Mouse (Mus musculus) liver, embryonic 16.5 days (tissue): Measurements from ENCODE around the gene Nck1. TPM values are rescaled to one million over a fixed set of nuclear protein-coding genes. Genes with fewer than 3 reads are reported as not detected.
A peak's percentile ranks its signal among the peaks of the same experiment; 100 is the strongest.

Experiments
- ATAC-seq: fragments of 200-750 bp; cut with Nextera tagmentation; 2 replicates; pipeline ENCODE4 v1.8.0; 2017; ENCODE audit warnings: low read depth, mild to moderate bottlenecking, moderate number of reproducible peaks, moderate library complexity
- H3K27ac ChIP-seq: fragments of 300-500 bp; sonication (generic); 2 replicates; pipeline ENCODE4 v1.5.1; 2014; ENCODE audit warnings: mild to moderate bottlenecking, low read length
- H3K27me3 ChIP-seq: fragments of 300-500 bp; sonication (generic); 2 replicates; pipeline ENCODE4 v1.6.1; 2014; ENCODE audit warnings: low read depth, low read length, mixed read lengths; ENCODE audit not compliant: control insufficient read depth, insufficient read depth
- H3K36me3 ChIP-seq: fragments of 300-500 bp; sonication (generic); 2 replicates; pipeline ENCODE4 v1.6.1; 2014; ENCODE audit warnings: mild to moderate bottlenecking; ENCODE audit not compliant: control insufficient read depth, insufficient read depth
- H3K4me1 ChIP-seq: fragments of 300-500 bp; sonication (generic); 2 replicates; pipeline ENCODE4 v1.6.1; 2014; ENCODE audit warnings: low read depth, low read length, mixed read lengths; ENCODE audit not compliant: control insufficient read depth
- H3K4me2 ChIP-seq: fragments of 300-500 bp; sonication (generic); 2 replicates; pipeline ENCODE4 v1.6.1; 2014; ENCODE audit warnings: low read depth, low read length, mixed read lengths
- H3K4me3 ChIP-seq: fragments of 300-500 bp; sonication (generic); 2 replicates; pipeline ENCODE4 v1.5.1; 2014; ENCODE audit warnings: low read depth, mild to moderate bottlenecking, low read length
- H3K9ac ChIP-seq: fragments of 300-500 bp; sonication (generic); 2 replicates; pipeline ENCODE4 v1.6.1; 2014; ENCODE audit warnings: low read depth, low read length
- H3K9me3 ChIP-seq: fragments of 300-500 bp; sonication (generic); replicated peaks from 2 replicates; pipeline ENCODE4 v1.6.1; 2016; ENCODE audit warnings: low read length; ENCODE audit not compliant: control insufficient read depth
- WGBS: fragments of 180-500 bp; shearing (Covaris S2); extraction: QIAGEN DNeasy Blood & Tissue Kit; methylation state at CpG from one replicate; pipeline ENCODE4 v1.1.7; 2014; ENCODE audit not compliant: insufficient replicate concordance; 5-methylcytosine and 5-hydroxymethylcytosine counted together
- polyA plus RNA-seq: library from polyadenylated mRNA; unstranded; fragments of >200 nt; fragmentation: Nextera tagmentation; extraction: Ambion mirVana; gene quantifications from 2 replicates; pipeline ENCODE4 v1.2.1, GENCODE M21; 2015

The Nck1 gene
- polyA plus RNA-seq, result 22.1 and 23.4 TPM in 2 replicates

GRCm38 (mm10) chr9:100545715-100546593, at the start of gene Nck1:
Nck1 (minus strand) TSS chr9:100546134.
- peak within 1 kb of the TSS; percentile 89 for H3K27ac ChIP-seq
- no peaks in the 10 kb centered on the region for H3K27me3 ChIP-seq
- peak; percentile 98 for ATAC-seq
- H3K36me3 ChIP-seq, result no peaks in the 10 kb centered on the region
- under 1% methylated on average over 92 of the region's 93 CpGs for WGBS
- H3K9me3 ChIP-seq, result peaks cover 2% of the 10 kb centered on the region; the same call in 1 of the 2 replicates
- H3K4me1 ChIP-seq, result peaks cover 17% of the 10 kb centered on the region
- peak within 1 kb of the TSS; percentile 74 for H3K4me2 ChIP-seq
- peak within 1 kb of the TSS; percentile 96 for H3K9ac ChIP-seq
- H3K4me3 ChIP-seq, result peak within 1 kb of the TSS; percentile 96

GRCm38 (mm10) chr9:100590462-100590861, 44.5 kb upstream of the Nck1 start:
- H3K4me1 ChIP-seq, result no peaks in the 10 kb centered on the region
- no peaks in the 10 kb centered on the region for H3K27me3 ChIP-seq
- ATAC-seq, result no peak
- no peak overlapping the region for H3K9ac ChIP-seq
- H3K27ac ChIP-seq, result no peak overlapping the region
- no peaks in the 10 kb centered on the region for H3K9me3 ChIP-seq
- no peak overlapping the region for H3K4me2 ChIP-seq
- H3K4me3 ChIP-seq, result no peak overlapping the region
- WGBS, result 15% methylated on average over 4 of the region's 4 CpGs
- H3K36me3 ChIP-seq, result no peaks in the 10 kb centered on the region

- Histone ChIP-seq H3K9ac (no peak overlapping the region), H3K9me3 (no peaks in the 10 kb centered on the region), H3K36me3 (no peaks in the 10 kb centered on the region), H3K4me2 (no peak overlapping the region), H3K4me1 (peaks cover 6% of the 10 kb centered on the region), H3K27ac (no peak overlapping the region), H3K4me3 (no peak overlapping the region), H3K27me3 (no peaks in the 10 kb centered on the region)
- 72% methylated on average over 4 of the region's 4 CpGs for WGBS
- no peak for ATAC-seq
These were observed 38.1 kb upstream of the Nck1 start for GRCm38 (mm10) chr9:100584031-100584430.

GRCm38 (mm10) chr9:100582883-100583575, 37.1 kb upstream of the Nck1 start:
- 43% methylated on average over 13 of the region's 13 CpGs for WGBS
- H3K27ac ChIP-seq, result no peak overlapping the region
- no peak overlapping the region for H3K4me2 ChIP-seq
- H3K9ac ChIP-seq, result no peak overlapping the region
- H3K36me3 ChIP-seq, result no peaks in the 10 kb centered on the region
- no peaks in the 10 kb centered on the region for H3K27me3 ChIP-seq
- H3K9me3 ChIP-seq, result no peaks in the 10 kb centered on the region
- peaks cover 6% of the 10 kb centered on the region for H3K4me1 ChIP-seq
- H3K4me3 ChIP-seq, result no peak overlapping the region
- peak; percentile 47; the same call in 1 of the 2 replicates for ATAC-seq

- WGBS, result 62% methylated on average over 13 of the region's 13 CpGs
- H3K9me3 ChIP-seq, result no peaks in the 10 kb centered on the region
These were observed 35.9 kb upstream of the Nck1 start for GRCm38 (mm10) chr9:100581543-100582492.

GRCm38 (mm10) chr9:100580196-100580740, 34.3 kb upstream of the Nck1 start:
- H3K27ac ChIP-seq, result no peak overlapping the region
- H3K4me3 ChIP-seq, result no peak overlapping the region
- H3K4me1 ChIP-seq, result peaks cover 6% of the 10 kb centered on the region
- H3K27me3 ChIP-seq, result no peaks in the 10 kb centered on the region
- H3K9ac ChIP-seq, result no peak overlapping the region
- no peak overlapping the region for H3K4me2 ChIP-seq
- no peak for ATAC-seq
- no peaks in the 10 kb centered on the region for H3K9me3 ChIP-seq
- no peaks in the 10 kb centered on the region for H3K36me3 ChIP-seq
- WGBS, result 62% methylated on average over 20 of the region's 20 CpGs

More at GRCm38 (mm10) chr9:100581543-100582492, 35.9 kb upstream of the Nck1 start:
- no peak overlapping the region for H3K4me2 ChIP-seq
- no peak overlapping the region for H3K9ac ChIP-seq
- H3K4me3 ChIP-seq, result no peak overlapping the region
- no peak overlapping the region for H3K27ac ChIP-seq
- no peak for ATAC-seq
- no peaks in the 10 kb centered on the region for H3K27me3 ChIP-seq
- no peaks in the 10 kb centered on the region for H3K36me3 ChIP-seq
- peaks cover 6% of the 10 kb centered on the region for H3K4me1 ChIP-seq

GRCm38 (mm10) chr9:100573942-100574341, 28.0 kb upstream of the Nck1 start:
- no peak for ATAC-seq
- Histone ChIP-seq H3K4me3 (no peak overlapping the region), H3K36me3 (no peaks in the 10 kb centered on the region), H3K4me1 (peaks cover 2% of the 10 kb centered on the region; the same call in 1 of the 2 replicates), H3K9me3 (no peaks in the 10 kb centered on the region), H3K27me3 (peaks cover 20% of the 10 kb centered on the region), H3K27ac (no peak overlapping the region), H3K4me2 (no peak overlapping the region), H3K9ac (no peak overlapping the region)
- WGBS, result 43% methylated on average over 5 of the region's 5 CpGs

- WGBS, result 59% methylated on average over 2 of the region's 2 CpGs
These were observed 27.4 kb upstream of the Nck1 start for GRCm38 (mm10) chr9:100573300-100573699.

More at GRCm38 (mm10) chr9:100573300-100573699, 27.4 kb upstream of the Nck1 start:
- no peak overlapping the region for H3K4me3 ChIP-seq
- peaks cover 20% of the 10 kb centered on the region for H3K27me3 ChIP-seq
- peaks cover 2% of the 10 kb centered on the region; the same call in 1 of the 2 replicates for H3K4me1 ChIP-seq
- no peak for ATAC-seq
- H3K9me3 ChIP-seq, result no peaks in the 10 kb centered on the region
- H3K27ac ChIP-seq, result no peak overlapping the region
- H3K36me3 ChIP-seq, result no peaks in the 10 kb centered on the region
- no peak overlapping the region for H3K9ac ChIP-seq
- no peak overlapping the region for H3K4me2 ChIP-seq
